Mouse (Mus musculus) liver, adult (tissue): Measurements from ENCODE around the gene Mageb3.

ENCODE experiments used
- GATA4 ChIP-seq: IDR thresholded peaks from 2 replicates; pipeline ENCODE4 v1.6.1; 2014; ENCODE audit warnings: mild to moderate bottlenecking, low read length; ENCODE audit not compliant: insufficient replicate concordance

Gene Mageb3

GRCm38 (mm10) chr2:121955765-121956223 lies at the start of gene Mageb3, which contains the start of gene Ctdspl2:
Gene Mageb3, minus strand, starts transcription at chr2:121956092.
Gene Ctdspl2, plus strand, starts transcription at chr2:121956001.
- no peak for TF ChIP-seq GATA4

GRCm38 (mm10) chr2:121995738-121996137 lies 39.8 kb upstream of the Mageb3 start:
- TF ChIP-seq GATA4 = no peak

GRCm38 (mm10) chr2:121957216-121957792 lies 1.4 kb upstream of the Mageb3 start:
- TF ChIP-seq GATA4 = no peak

GRCm38 (mm10) chr2:121956224-121957018 lies 529 bp upstream of the Mageb3 start:
- TF ChIP-seq GATA4 = no peak

- TF ChIP-seq GATA4 = no peak
Measured at GRCm38 (mm10) chr2:121954971-121955656, 778 bp downstream of the Mageb3 start.

GRCm38 (mm10) chr2:121943364-121943763 lies 12.5 kb downstream of the Mageb3 start:
- no peak for TF ChIP-seq GATA4

GRCm38 (mm10) chr2:121916047-121916970 lies 39.6 kb downstream of the Mageb3 start:
- TF ChIP-seq GATA4 = no peak

GRCm38 (mm10) chr2:121909975-121910374 lies 45.9 kb downstream of the Mageb3 start:
- no peak for TF ChIP-seq GATA4
